Mouse (Mus musculus): ENCODE data around the gene Tbxa2r. TPM values are rescaled to one million over a fixed set of nuclear protein-coding genes. Genes with fewer than 3 reads are reported as not detected.

Tbxa2r gene
- polyA plus RNA-seq, 1 experiment: 0.16 TPM

DNA sequence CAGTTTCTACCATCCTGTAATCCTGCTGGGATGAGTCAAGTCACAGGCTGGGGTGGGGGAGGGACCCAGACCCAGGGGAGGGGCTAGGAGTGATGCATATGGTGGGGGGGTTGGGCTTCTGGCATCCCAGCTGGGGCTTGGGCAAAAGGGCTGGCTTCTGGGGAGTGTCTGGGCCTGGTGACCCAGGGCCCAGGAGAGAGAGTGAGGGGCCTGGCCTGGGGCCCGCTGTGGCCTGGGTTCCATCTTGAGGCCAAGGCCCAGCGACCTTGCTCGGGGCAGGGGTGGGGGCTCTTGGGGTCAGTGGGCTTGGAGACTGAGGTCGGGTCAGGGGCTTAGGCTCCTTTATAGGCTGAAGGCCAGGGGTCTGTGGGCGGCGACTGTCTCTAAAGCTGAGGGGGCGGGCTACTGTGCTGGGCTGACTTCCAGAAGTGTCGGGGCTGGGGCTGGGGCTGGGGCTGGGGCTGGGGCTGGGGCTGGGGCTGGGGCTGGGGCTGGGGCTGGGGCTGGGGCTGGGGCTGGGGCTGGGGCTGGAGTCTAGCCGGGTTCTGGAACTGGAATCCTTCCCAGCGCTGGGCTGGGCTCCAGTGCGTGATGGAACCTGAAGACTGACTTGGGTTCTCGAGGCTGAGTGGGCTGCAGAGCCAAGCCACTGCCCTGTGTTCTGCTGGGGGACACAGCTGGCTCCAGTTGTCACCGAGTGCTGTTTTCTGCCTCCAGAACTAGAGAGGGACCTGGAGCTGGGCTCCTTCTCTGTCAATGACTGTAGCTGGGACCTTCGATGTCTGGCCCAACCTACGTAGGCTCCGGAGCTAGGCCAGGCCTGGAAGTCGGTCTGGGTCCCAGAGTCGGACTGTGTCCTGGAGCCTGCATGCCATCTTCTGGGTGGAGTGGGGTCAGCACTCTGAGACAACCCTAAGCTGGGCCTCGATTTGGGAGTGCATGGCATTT is 7.1 kb downstream of the Tbxa2r start:
- Histone ChIP-seq H3K79me2 (ENCODE audit: control insufficient read depth, insufficient read depth) (no peaks in the 10 kb centered on the region), H3K27me3 (ENCODE audit: control insufficient read depth, insufficient read depth, insufficient read length) (no peaks in the 10 kb centered on the region), H3K36me3 (ENCODE audit: control insufficient read depth, insufficient read depth) (no peaks in the 10 kb centered on the region), H3ac (ENCODE audit: control insufficient read depth, insufficient read length) (no peak overlapping the region), H3K4me2 (ENCODE audit: low read depth) (no peak overlapping the region), H3K4me3 (no peak overlapping the region)
- no peak for TF ChIP-seq SRF (IDR thresholded peaks at IDR 0.05; ENCODE audit: control insufficient read depth, insufficient read length, low read depth)
- peak in 1 of 3 experiments; percentile 45 for TF ChIP-seq MYOG (IDR thresholded peaks at IDR 0.05; ENCODE audit: control insufficient read depth in 1 of 3, insufficient read depth in 1 of 3, insufficient read length in 2 of 3, low read depth in 2 of 3)
- TF ChIP-seq TCF12 (IDR thresholded peaks at IDR 0.05; ENCODE audit: insufficient read depth, poor library complexity, severe bottlenecking): no peak
- peak in 1 of 3 experiments; percentile 45 for TF ChIP-seq MYOD1 (IDR thresholded peaks at IDR 0.05; ENCODE audit: control insufficient read depth in 1 of 3, insufficient read length in 2 of 3, low read depth in 2 of 3)
- TF ChIP-seq REST (IDR thresholded peaks at IDR 0.05; ENCODE audit: insufficient read depth, insufficient read length): no peak
- no peak for TF ChIP-seq POLR2A (IDR thresholded peaks at IDR 0.05; ENCODE audit: insufficient read length, low read depth)
- TF ChIP-seq E2F4 (IDR thresholded peaks at IDR 0.05; ENCODE audit: insufficient read depth): no peak

- H3K4me2 ChIP-seq (ENCODE audit: low read depth): no peak overlapping the region
- no peak overlapping the region for H3K4me3 ChIP-seq
- no peak overlapping the region for H3ac ChIP-seq (ENCODE audit: control insufficient read depth, insufficient read length)
- no peaks in the 10 kb centered on the region for H3K27me3 ChIP-seq (ENCODE audit: control insufficient read depth, insufficient read depth, insufficient read length)
- no peaks in the 10 kb centered on the region for H3K79me2 ChIP-seq (ENCODE audit: control insufficient read depth, insufficient read depth)
- no peaks in the 10 kb centered on the region for H3K36me3 ChIP-seq (ENCODE audit: control insufficient read depth, insufficient read depth)
- TF ChIP-seq TCF3 (IDR thresholded peaks at IDR 0.05; ENCODE audit: insufficient read length, low read depth): no peak
- TF ChIP-seq USF1 (IDR thresholded peaks at IDR 0.05; ENCODE audit: low read depth): no peak
- TF ChIP-seq MYOG (IDR thresholded peaks at IDR 0.05; ENCODE audit: control insufficient read depth in 1 of 3, insufficient read depth in 1 of 3, insufficient read length in 2 of 3, low read depth in 2 of 3): peak; percentile 6 to 89 (median 38)
- no peak for TF ChIP-seq REST (IDR thresholded peaks at IDR 0.05; ENCODE audit: insufficient read depth, insufficient read length)
- no peak for TF ChIP-seq POLR2AphosphoS2 (IDR thresholded peaks at IDR 0.05; ENCODE audit: insufficient read length, low read depth)
- no peak for TF ChIP-seq E2F4 (IDR thresholded peaks at IDR 0.05; ENCODE audit: insufficient read depth)
- TF ChIP-seq MAX (IDR thresholded peaks at IDR 0.05; ENCODE audit: low read depth): no peak
- TF ChIP-seq MYOD1 (IDR thresholded peaks at IDR 0.05; ENCODE audit: control insufficient read depth in 1 of 3, insufficient read length in 2 of 3, low read depth in 2 of 3): peak in 1 of 3 experiments; percentile 55
These were observed 8.0 kb downstream of the Tbxa2r start for GRCm38 (mm10) chr10:81336558-81336957.

DNA sequence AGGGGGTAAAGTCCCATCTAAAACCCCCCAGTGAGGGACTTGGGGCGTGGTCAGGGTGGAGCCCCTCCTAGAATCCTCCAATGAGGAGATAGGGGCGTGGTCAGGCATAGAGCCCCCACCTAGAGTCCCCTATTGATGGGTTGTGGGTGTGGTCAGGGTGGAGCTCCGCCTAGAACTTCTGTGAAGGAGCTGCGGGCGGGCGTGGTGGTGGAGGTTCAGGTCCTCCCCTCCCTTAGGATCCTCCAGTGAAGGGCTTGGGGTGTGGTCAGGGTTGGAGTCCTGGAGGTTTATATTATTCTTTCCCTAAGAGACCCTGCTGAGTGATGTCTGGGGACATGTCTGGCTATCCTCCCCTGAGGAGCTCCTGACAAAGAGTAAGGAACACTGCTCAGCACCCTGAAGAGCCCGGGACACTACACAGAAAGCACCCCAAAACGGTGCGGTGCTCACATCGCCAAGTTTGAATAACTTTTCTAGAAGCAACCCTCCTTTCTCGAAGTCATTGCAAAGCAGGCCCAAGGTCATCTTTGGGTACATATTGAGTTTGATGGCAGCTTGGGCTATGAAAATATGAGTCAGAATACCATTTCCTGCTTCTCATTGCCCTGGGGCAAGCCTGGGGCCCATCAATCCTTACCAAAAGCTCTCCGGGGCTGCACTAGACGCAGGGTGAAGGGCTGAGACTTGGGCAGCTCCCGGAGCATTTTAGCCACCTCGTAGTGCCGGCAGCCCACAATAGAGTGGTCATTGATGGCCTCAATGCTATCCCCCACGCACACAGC is 12.2 kb downstream of the Tbxa2r start:
- H3K4me3 ChIP-seq: no peak overlapping the region
- no peak overlapping the region for H3ac ChIP-seq (ENCODE audit: control insufficient read depth, insufficient read length)
- H3K36me3 ChIP-seq (ENCODE audit: control insufficient read depth, insufficient read depth): no peaks in the 10 kb centered on the region
- no peak overlapping the region for H3K4me2 ChIP-seq (ENCODE audit: low read depth)
- TF ChIP-seq CEBPB (IDR thresholded peaks at IDR 0.05; ENCODE audit: insufficient read depth, poor library complexity, severe bottlenecking) (no peak), REST (IDR thresholded peaks at IDR 0.05; ENCODE audit: insufficient read depth, insufficient read length) (no peak), TCF3 (IDR thresholded peaks at IDR 0.05; ENCODE audit: insufficient read length, low read depth) (no peak), TCF12 (IDR thresholded peaks at IDR 0.05; ENCODE audit: insufficient read depth, poor library complexity, severe bottlenecking) (no peak), MAX (IDR thresholded peaks at IDR 0.05; ENCODE audit: low read depth) (no peak), E2F4 (IDR thresholded peaks at IDR 0.05; ENCODE audit: insufficient read depth) (no peak), POLR2A (IDR thresholded peaks at IDR 0.05; ENCODE audit: insufficient read length, low read depth) (no peak), POLR2AphosphoS2 (IDR thresholded peaks at IDR 0.05; ENCODE audit: insufficient read length, low read depth) (no peak)
- H3K79me2 ChIP-seq (ENCODE audit: control insufficient read depth, insufficient read depth): no peaks in the 10 kb centered on the region
- H3K27me3 ChIP-seq (ENCODE audit: control insufficient read depth, insufficient read depth, insufficient read length): peaks cover 12% of the 10 kb centered on the region

DNA sequence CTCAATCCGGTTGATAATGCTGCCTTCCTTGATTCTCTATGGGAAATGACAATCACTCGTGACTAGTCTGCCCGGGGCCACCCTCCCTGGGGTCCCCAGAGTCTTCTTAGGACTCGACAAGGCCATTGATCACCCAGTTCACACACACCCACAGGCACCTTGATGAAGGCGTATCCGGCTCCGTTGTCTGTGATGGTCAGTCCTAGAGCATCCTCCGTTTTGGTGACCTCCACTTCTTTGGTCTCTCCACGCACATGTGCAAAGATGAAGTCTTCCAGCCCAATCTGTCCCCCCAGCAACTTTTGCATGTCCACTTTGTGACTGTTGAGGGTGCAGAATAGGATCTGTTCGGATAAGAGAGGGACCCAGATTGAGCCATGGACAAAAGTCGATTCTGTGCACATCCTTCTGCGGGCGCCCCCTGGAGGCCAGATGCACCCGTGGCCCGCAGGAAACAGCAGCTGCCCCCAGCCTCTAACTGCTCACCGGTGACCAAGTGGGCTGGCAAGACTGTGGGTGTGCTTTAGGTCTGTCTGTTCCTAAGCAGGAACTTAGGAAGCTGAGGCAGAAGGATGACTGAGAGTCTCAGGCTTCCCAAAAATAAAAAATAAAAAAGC is 12.9 kb downstream of the Tbxa2r start:
- TF ChIP-seq MYOD1 (IDR thresholded peaks at IDR 0.05; ENCODE audit: control insufficient read depth in 1 of 3, insufficient read length in 2 of 3, low read depth in 2 of 3): peak in 1 of 3 experiments; percentile 13
- no peak for TF ChIP-seq SRF (IDR thresholded peaks at IDR 0.05; ENCODE audit: control insufficient read depth, insufficient read length, low read depth)
- TF ChIP-seq MYOG (IDR thresholded peaks at IDR 0.05; ENCODE audit: control insufficient read depth in 1 of 3, insufficient read depth in 1 of 3, insufficient read length in 2 of 3, low read depth in 2 of 3): peak in 1 of 3 experiments; percentile 63
- Histone ChIP-seq H3K27me3 (ENCODE audit: control insufficient read depth, insufficient read depth, insufficient read length) (peaks cover 12% of the 10 kb centered on the region), H3K4me2 (ENCODE audit: low read depth) (no peak overlapping the region), H3K79me2 (ENCODE audit: control insufficient read depth, insufficient read depth) (no peaks in the 10 kb centered on the region), H3K36me3 (ENCODE audit: control insufficient read depth, insufficient read depth) (no peaks in the 10 kb centered on the region), H3ac (ENCODE audit: control insufficient read depth, insufficient read length) (no peak overlapping the region), H3K4me3 (no peak overlapping the region)
